Mouse (Mus musculus) liver, postnatal 0 days (tissue): Measurements from ENCODE around the gene Galnt18.

Experiments
- CTCF ChIP-seq: sonication (generic); IDR thresholded peaks from 2 replicates; pipeline ENCODE4 v1.5.1; 2016; ENCODE audit warnings: antibody characterized with exemption, low read depth
- EP300 ChIP-seq: IDR thresholded peaks from 2 replicates; pipeline ENCODE4 v1.6.1; 2016; ENCODE audit warnings: antibody characterized with exemption, low read depth, mild to moderate bottlenecking

GRCm38 (mm10) chr7:111724730-111725129 is 55.0 kb downstream of the Galnt18 start:
- no peak for TF ChIP-seq CTCF
- no peak for TF ChIP-seq EP300
